Mouse (Mus musculus) MEL (cell line): ENCODE results near the gene Lhx2. TPM values are rescaled to one million over a fixed set of nuclear protein-coding genes. Genes with fewer than 3 reads are reported as not detected.

ENCODE experiments used
- DNase-seq: peaks from one replicate; pipeline ENCODE4 v3.0.0; 2011; ENCODE audit warnings: low read depth, low spot score
- H3K27ac ChIP-seq: 2 replicates; pipeline ENCODE4 v1.5.1; 2012; ENCODE audit warnings: low read depth, mild to moderate bottlenecking, control low read depth, low read length, moderate library complexity; ENCODE audit not compliant: control insufficient read depth
- H3K27me3 ChIP-seq, 2 experiments: fragments of 150-350 bp in 1 of 2; sonication (generic) in 1 of 2; 2 replicates each; pipeline ENCODE4 v1.6.1; 2012; ENCODE audit warnings: low read length in 2 of 2, mild to moderate bottlenecking in 2 of 2, improper control_type of control experiment in 1 of 2, moderate library complexity in 1 of 2; ENCODE audit not compliant: insufficient read depth in 2 of 2, control insufficient read depth in 1 of 2
- H3K36me3 ChIP-seq, 2 experiments: 2 replicates each; pipeline ENCODE4 v1.6.1; 2012 to 2014; ENCODE audit warnings: low read length in 2 of 2, improper control_type of control experiment in 1 of 2, inconsistent platforms in 1 of 2, mild to moderate bottlenecking in 1 of 2; ENCODE audit not compliant: insufficient read depth in 2 of 2, control insufficient read depth in 1 of 2
- H3K4me1 ChIP-seq, 2 experiments: fragments of 150-350 bp in 1 of 2; sonication (generic) in 1 of 2; 2 replicates each; pipeline ENCODE4 v1.6.1; 2012; ENCODE audit warnings: low read length in 2 of 2, improper control_type of control experiment in 1 of 2, mild to moderate bottlenecking in 1 of 2; ENCODE audit not compliant: insufficient read depth in 2 of 2, control insufficient read depth in 1 of 2
- H3K4me3 ChIP-seq, 2 experiments: fragments of 150-350 bp in 1 of 2; sonication (generic) in 1 of 2; 2 replicates each; pipeline ENCODE4 v1.5.1; 2012; ENCODE audit warnings: low read depth in 2 of 2, low read length in 2 of 2, mild to moderate bottlenecking in 2 of 2, moderate library complexity in 2 of 2, control low read depth in 1 of 2, improper control_type of control experiment in 1 of 2; ENCODE audit not compliant: control insufficient read depth in 1 of 2, insufficient read depth in 1 of 2
- H3K79me2 ChIP-seq: 2 replicates; pipeline ENCODE4 v1.6.1; 2012; ENCODE audit warnings: mild to moderate bottlenecking, low read length, moderate library complexity; ENCODE audit not compliant: control insufficient read depth, poor library complexity, insufficient read depth
- H3K9ac ChIP-seq: 2 replicates; pipeline ENCODE4 v1.6.1; 2012; ENCODE audit warnings: low read depth, mild to moderate bottlenecking, control low read depth, low read length, moderate library complexity; ENCODE audit not compliant: control insufficient read depth, poor library complexity, severe bottlenecking
- H3K9me3 ChIP-seq: fragments of 150-350 bp; sonication (generic); replicated peaks from 2 replicates; pipeline ENCODE4 v1.6.1; 2012; ENCODE audit warnings: mild to moderate bottlenecking, low read length, improper control_type of control experiment, moderate library complexity; ENCODE audit not compliant: insufficient read depth
- CTCF ChIP-seq, 3 experiments: IDR thresholded peaks in 2 of 3; conservative IDR thresholded peaks in 1 of 3; 2 replicates each; pipeline ENCODE4 v1.5.1; 2011 to 2012; ENCODE audit warnings: low read length in 3 of 3, low read depth in 2 of 3, mild to moderate bottlenecking in 2 of 3, improper control_type of control experiment in 1 of 3, inconsistent platforms in 1 of 3, mixed read lengths in 1 of 3, moderate library complexity in 1 of 3; ENCODE audit not compliant: control insufficient read depth in 1 of 3, insufficient read depth in 1 of 3, poor library complexity in 1 of 3, severe bottlenecking in 1 of 3
- EP300 ChIP-seq, 2 experiments: IDR thresholded peaks; 2 replicates each; pipeline ENCODE4 v1.6.1; 2011; ENCODE audit warnings: improper control_type of control experiment in 2 of 2, low read length in 2 of 2, low read depth in 1 of 2, mild to moderate bottlenecking in 1 of 2
- HCFC1 ChIP-seq: IDR thresholded peaks from 2 replicates; pipeline ENCODE4 v1.6.1; 2012; ENCODE audit warnings: low read depth, mild to moderate bottlenecking, inconsistent platforms, low read length, improper control_type of control experiment, moderate library complexity
- JUND ChIP-seq: IDR thresholded peaks from 2 replicates; pipeline ENCODE4 v1.6.1; 2011; ENCODE audit warnings: low read depth, mild to moderate bottlenecking, improper control_type of control experiment, low read length
- MAFK ChIP-seq: IDR thresholded peaks from 2 replicates; pipeline ENCODE4 v1.6.1; 2011; ENCODE audit warnings: low read depth, mild to moderate bottlenecking, low read length, improper control_type of control experiment, borderline replicate concordance
- MAZ ChIP-seq: IDR thresholded peaks from 2 replicates; pipeline ENCODE4 v1.6.1; 2012; ENCODE audit warnings: low read depth, mild to moderate bottlenecking, inconsistent platforms, low read length, improper control_type of control experiment
- MEF2A ChIP-seq: IDR thresholded peaks from 2 replicates; pipeline ENCODE4 v1.6.1; 2014; ENCODE audit warnings: low read depth, mild to moderate bottlenecking, inconsistent platforms, low read length, improper control_type of control experiment; ENCODE audit not compliant: poor library complexity, insufficient replicate concordance, severe bottlenecking; ENCODE audit errors: extremely low read depth
- MYC ChIP-seq: IDR thresholded peaks from 2 replicates; pipeline ENCODE4 v1.6.1; 2011; ENCODE audit warnings: low read depth, mild to moderate bottlenecking, low read length, improper control_type of control experiment, moderate library complexity
- NRF1 ChIP-seq: IDR thresholded peaks from 2 replicates; pipeline ENCODE4 v1.6.1; 2014; ENCODE audit warnings: low read depth, mild to moderate bottlenecking, inconsistent platforms, low read length, improper control_type of control experiment, moderate library complexity; ENCODE audit not compliant: poor library complexity, insufficient read depth, severe bottlenecking
- SIN3A ChIP-seq: IDR thresholded peaks from 2 replicates; pipeline ENCODE4 v1.6.1; 2012; ENCODE audit warnings: low read length, improper control_type of control experiment, inconsistent platforms
- TCF12 ChIP-seq: IDR thresholded peaks from 2 replicates; pipeline ENCODE4 v1.6.1; 2014; ENCODE audit warnings: low read depth, mild to moderate bottlenecking, inconsistent platforms, low read length, improper control_type of control experiment, moderate library complexity
- UBTF ChIP-seq: IDR thresholded peaks from 2 replicates; pipeline ENCODE4 v1.6.1; 2012; ENCODE audit warnings: low read depth, mild to moderate bottlenecking, inconsistent platforms, low read length, improper control_type of control experiment, moderate library complexity, borderline replicate concordance; ENCODE audit not compliant: insufficient read depth
- USF1 ChIP-seq: IDR thresholded peaks from 2 replicates; pipeline ENCODE4 v1.6.1; 2014; ENCODE audit warnings: low read depth, mild to moderate bottlenecking, inconsistent platforms, low read length, improper control_type of control experiment, moderate library complexity
- USF2 ChIP-seq, 2 experiments: IDR thresholded peaks; 2 replicates each; pipeline ENCODE4 v1.6.1; 2011 to 2012; ENCODE audit warnings: improper control_type of control experiment in 2 of 2, low read length in 2 of 2, borderline replicate concordance in 1 of 2, inconsistent platforms in 1 of 2, low read depth in 1 of 2, mild to moderate bottlenecking in 1 of 2; ENCODE audit not compliant: insufficient read depth in 1 of 2
- ZKSCAN1 ChIP-seq: IDR thresholded peaks from 2 replicates; pipeline ENCODE4 v1.6.1; 2012; ENCODE audit warnings: low read depth, mild to moderate bottlenecking, inconsistent platforms, low read length, improper control_type of control experiment, moderate library complexity
- ZMIZ1 ChIP-seq: IDR thresholded peaks from 2 replicates; pipeline ENCODE4 v1.6.1; 2012; ENCODE audit warnings: low read depth, mild to moderate bottlenecking, inconsistent platforms, low read length, improper control_type of control experiment, moderate library complexity
- polyA plus RNA-seq, 2 experiments: library from polyadenylated mRNA; stranded (reverse) in 1 of 2; unstranded in 1 of 2; fragments of >175 nt in 1 of 2; fragments of >200 nt in 1 of 2; gene quantifications; 2 replicates each; pipeline versions ENCODE4 v1.2.1 to v1.2.4; 2012; ENCODE audit warnings: low replicate concordance in 2 of 2, low read depth in 1 of 2; ENCODE audit not compliant: insufficient read length in 2 of 2, insufficient read depth in 1 of 2, missing spikeins in 1 of 2
- total RNA-seq: library from RNA; depleted of rRNA; stranded (reverse); fragments of 300-350 nt; gene quantifications from 2 replicates; pipeline ENCODE4 v1.2.3, GENCODE M21; 2012

Gene Lhx2
- total and polyA plus RNA-seq, 3 experiments = 0.12 TPM; not detected in 2

- no peaks in the 10 kb centered on the region for H3K9me3 ChIP-seq
- H3K27ac ChIP-seq = no peak overlapping the region
- no peaks in the 10 kb centered on the region for H3K4me1 ChIP-seq
- DNase-seq = no peak
- no peak overlapping the region for H3K4me3 ChIP-seq
- no peaks in the 10 kb centered on the region for H3K36me3 ChIP-seq
- no peak overlapping the region for H3K9ac ChIP-seq
- no peaks in the 10 kb centered on the region; a peak in 1 of 4 replicates for H3K27me3 ChIP-seq
- TF ChIP-seq UBTF (no peak), EP300 (IDR thresholded peaks at IDR 0.05; ENCODE audit: low read depth in 1 of 2, low read length in 2 of 2) (no peak), MAFK (no peak), TCF12 (no peak), CTCF (IDR thresholded peaks at IDR 0.05 in 2 of 3, conservative IDR thresholded peaks at IDR 0.05 in 1 of 3; ENCODE audit: control insufficient read depth in 1 of 3, insufficient read depth in 1 of 3, low read depth in 2 of 3, low read length in 3 of 3, poor library complexity in 1 of 3, severe bottlenecking in 1 of 3) (no peak), SIN3A (no peak), USF1 (no peak), ZKSCAN1 (no peak), ZMIZ1 (no peak), USF2 (IDR thresholded peaks at IDR 0.05; ENCODE audit: borderline replicate concordance in 1 of 2, insufficient read depth in 1 of 2, low read depth in 1 of 2, low read length in 2 of 2) (no peak), MEF2A (no peak), JUND (no peak)
- H3K79me2 ChIP-seq = no peaks in the 10 kb centered on the region
These were observed 11.3 kb downstream of the Lhx2 start for GRCm38 (mm10) chr2:38350386-38350785.

DNA sequence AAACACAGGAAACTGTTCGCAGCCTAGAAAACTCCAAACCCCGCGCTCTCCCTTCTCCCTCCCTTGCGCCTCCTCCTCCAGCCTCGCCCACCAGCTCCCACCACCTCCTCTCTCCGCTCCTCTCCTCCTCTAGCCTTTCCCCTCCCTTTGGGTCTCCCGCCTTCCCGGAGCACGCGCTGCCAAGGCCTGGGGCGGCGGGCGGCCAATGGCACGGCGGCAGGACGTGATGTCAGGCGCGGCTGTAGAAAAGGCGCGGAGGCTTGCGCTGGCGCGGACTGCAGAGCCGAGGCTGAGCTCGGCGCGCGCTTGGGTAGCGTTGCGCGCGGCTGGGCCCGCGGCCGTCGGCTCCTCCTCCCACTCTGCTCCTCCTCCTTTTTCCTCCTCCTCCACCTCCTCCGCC lies 11.7 kb downstream of the Lhx2 start:
- no peak overlapping the region for H3K9ac ChIP-seq
- no peak for TF ChIP-seq UBTF
- TF ChIP-seq MYC = no peak
- TF ChIP-seq MAZ = no peak
- no peak for TF ChIP-seq NRF1
- TF ChIP-seq ZMIZ1 = no peak
- no peak for TF ChIP-seq JUND
- TF ChIP-seq HCFC1 = no peak
- no peaks in the 10 kb centered on the region for H3K4me1 ChIP-seq

More for the DNA sequence above, 11.7 kb downstream of the Lhx2 start:
- H3K27ac ChIP-seq = no peak overlapping the region
- H3K9me3 ChIP-seq = no peaks in the 10 kb centered on the region
- no peaks in the 10 kb centered on the region; a peak in 1 of 4 replicates for H3K27me3 ChIP-seq
- no peaks in the 10 kb centered on the region for H3K79me2 ChIP-seq
- H3K36me3 ChIP-seq = no peaks in the 10 kb centered on the region
- no peak overlapping the region for H3K4me3 ChIP-seq
- DNase-seq = no peak
